Mouse (Mus musculus) erythroblast, embryonic 14.5 days (primary cell): ENCODE data around the gene Rpia.

Experiments used
- GATA1 ChIP-seq: IDR thresholded peaks from 2 replicates; pipeline ENCODE4 v1.6.1; 2012; ENCODE audit warnings: low read length, inconsistent platforms, mixed read lengths
- TAL1 ChIP-seq: IDR thresholded peaks from 3 replicates; pipeline ENCODE4 v1.6.1; 2012; ENCODE audit warnings: low read length, inconsistent platforms, mixed read lengths

GRCm38 (mm10) chr6:70751251-70751897, 40.7 kb downstream of the Rpia start:
- TF ChIP-seq GATA1 (no peak), TAL1 (no peak)
